Mouse (Mus musculus): ENCODE results near the gene Usp20. TPM values are rescaled to one million over a fixed set of nuclear protein-coding genes. Genes with fewer than 3 reads are reported as not detected.
A peak's percentile ranks its signal among the peaks of the same experiment; 100 is the strongest.

Gene Usp20
- polyA plus RNA-seq, 1 experiment, result 38.5 TPM

DNA sequence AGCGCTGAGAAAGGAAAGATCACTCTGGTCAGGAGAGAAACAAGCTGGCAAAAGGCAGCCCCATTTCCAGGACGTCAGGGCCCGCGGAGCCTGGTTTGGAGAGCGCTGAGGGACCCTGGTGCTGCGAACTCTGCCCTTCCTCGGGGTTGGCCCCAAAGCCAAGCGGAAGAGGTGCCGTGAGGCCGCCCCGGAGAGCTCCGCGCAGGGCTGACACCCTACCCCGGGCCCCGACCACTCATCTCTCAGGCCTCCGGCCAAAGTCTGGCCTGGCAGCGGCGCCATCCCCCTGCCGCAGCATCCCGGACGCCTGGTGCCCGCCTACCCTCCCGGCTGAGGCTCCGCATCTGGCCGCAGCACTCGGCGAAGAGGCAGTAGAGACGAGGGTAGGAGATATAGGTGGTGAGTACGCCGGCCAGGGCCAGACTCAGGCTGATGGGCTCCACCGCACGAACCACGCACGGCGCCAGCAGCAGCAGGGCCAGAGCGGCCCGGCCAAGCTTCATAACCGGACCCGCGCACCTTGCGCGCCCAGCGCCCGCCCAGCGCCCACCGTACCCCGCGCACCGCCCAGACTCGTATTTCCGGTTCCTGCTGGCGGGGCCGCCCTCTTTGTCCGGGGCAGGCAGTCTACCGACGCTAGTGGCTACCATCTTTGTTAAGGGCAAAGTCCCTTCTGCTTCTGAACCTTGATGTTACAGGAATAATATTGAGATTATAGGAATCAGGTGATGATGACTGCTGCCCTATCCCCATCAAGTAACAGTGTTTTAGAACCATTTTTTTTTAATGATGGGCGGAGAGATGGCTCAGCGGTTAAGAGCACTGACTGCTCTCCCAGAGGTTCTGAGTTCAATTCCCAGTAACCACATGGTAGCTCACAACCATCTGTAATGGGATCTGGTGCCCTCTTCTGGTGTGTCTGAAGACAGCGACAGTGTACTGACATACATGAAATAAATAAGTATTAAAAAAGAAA is 14.4 kb upstream of the Usp20 start, which contains the start of gene Tor1a:
Tor1a (minus strand) TSS at position 582 of the 976 bp plus-strand sequence.
- peak; percentile 96 for TF ChIP-seq POLR2AphosphoS2 (IDR thresholded peaks at IDR 0.05; ENCODE audit: insufficient read length, low read depth)
- TF ChIP-seq CEBPB (IDR thresholded peaks at IDR 0.05; ENCODE audit: insufficient read depth, poor library complexity, severe bottlenecking), result no peak
- TF ChIP-seq TCF3 (IDR thresholded peaks at IDR 0.05; ENCODE audit: insufficient read length, low read depth), result no peak
- TF ChIP-seq REST (IDR thresholded peaks at IDR 0.05; ENCODE audit: insufficient read depth, insufficient read length), result no peak
- peak; percentile 30 for TF ChIP-seq E2F4 (IDR thresholded peaks at IDR 0.05; ENCODE audit: insufficient read depth)
- TF ChIP-seq POLR2A (IDR thresholded peaks at IDR 0.05; ENCODE audit: insufficient read length, low read depth), result peak; percentile 96
- no peak for TF ChIP-seq MYOG (IDR thresholded peaks at IDR 0.05; ENCODE audit: control insufficient read depth in 1 of 3, insufficient read depth in 1 of 3, insufficient read length in 2 of 3, low read depth in 2 of 3)
- no peak for TF ChIP-seq MAX (IDR thresholded peaks at IDR 0.05; ENCODE audit: low read depth)
- TF ChIP-seq TCF12 (IDR thresholded peaks at IDR 0.05; ENCODE audit: insufficient read depth, poor library complexity, severe bottlenecking), result no peak
- peak in 1 of 3 experiments; percentile 24 for TF ChIP-seq MYOD1 (IDR thresholded peaks at IDR 0.05; ENCODE audit: control insufficient read depth in 1 of 3, insufficient read length in 2 of 3, low read depth in 2 of 3)
- peak within 1 kb of the TSS; percentile 42 for H3ac ChIP-seq (ENCODE audit: control insufficient read depth, insufficient read length)
- H3K4me3 ChIP-seq, result peak within 1 kb of the TSS; percentile 68
- H3K4me2 ChIP-seq (ENCODE audit: low read depth), result peak within 1 kb of the TSS; percentile 99
- H3K27me3 ChIP-seq (ENCODE audit: control insufficient read depth, insufficient read depth, insufficient read length), result no peaks in the 10 kb centered on the region
- H3K79me2 ChIP-seq (ENCODE audit: control insufficient read depth, insufficient read depth), result peaks cover 17% of the 10 kb centered on the region
- H3K36me3 ChIP-seq (ENCODE audit: control insufficient read depth, insufficient read depth), result peaks cover 11% of the 10 kb centered on the region

DNA sequence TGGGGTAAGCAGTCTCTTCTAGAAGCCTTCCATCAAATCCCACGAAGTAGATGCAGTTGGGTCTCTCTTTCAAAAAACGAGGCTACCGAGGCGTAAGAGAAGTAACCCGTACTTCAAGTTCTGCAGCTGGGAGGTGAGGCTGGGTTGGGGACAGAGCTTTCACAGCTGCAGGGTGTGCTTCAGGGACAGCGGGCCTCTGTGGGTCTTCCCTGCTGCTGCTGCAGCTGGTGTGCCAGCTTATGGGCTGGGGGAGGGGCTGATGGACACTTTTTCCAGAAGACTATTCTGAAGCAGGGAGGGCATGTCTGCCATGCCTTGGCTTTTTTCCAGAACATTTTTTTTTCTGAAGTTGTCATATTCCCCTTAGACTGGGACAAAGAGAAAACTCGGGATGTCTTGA is 945 bp downstream of the Usp20 start:
- H3ac ChIP-seq (ENCODE audit: control insufficient read depth, insufficient read length), result peak overlapping the region; percentile 8
- H3K4me2 ChIP-seq (ENCODE audit: low read depth), result peak overlapping the region; percentile 88
- peaks cover 28% of the 10 kb centered on the region for H3K79me2 ChIP-seq (ENCODE audit: control insufficient read depth, insufficient read depth)
- H3K36me3 ChIP-seq (ENCODE audit: control insufficient read depth, insufficient read depth), result peaks cover 4% of the 10 kb centered on the region
- peak in 1 of 3 experiments; percentile 72 for TF ChIP-seq MYOD1 (IDR thresholded peaks at IDR 0.05; ENCODE audit: control insufficient read depth in 1 of 3, insufficient read length in 2 of 3, low read depth in 2 of 3)
- no peak for TF ChIP-seq TCF12 (IDR thresholded peaks at IDR 0.05; ENCODE audit: insufficient read depth, poor library complexity, severe bottlenecking)
- no peak for TF ChIP-seq POLR2A (IDR thresholded peaks at IDR 0.05; ENCODE audit: insufficient read length, low read depth)
- peak; percentile 49 to 85 (median 49) for TF ChIP-seq MYOG (IDR thresholded peaks at IDR 0.05; ENCODE audit: control insufficient read depth in 1 of 3, insufficient read depth in 1 of 3, insufficient read length in 2 of 3, low read depth in 2 of 3)
- no peak for TF ChIP-seq CEBPB (IDR thresholded peaks at IDR 0.05; ENCODE audit: insufficient read depth, poor library complexity, severe bottlenecking)
- no peak for TF ChIP-seq REST (IDR thresholded peaks at IDR 0.05; ENCODE audit: insufficient read depth, insufficient read length)
- TF ChIP-seq POLR2AphosphoS2 (IDR thresholded peaks at IDR 0.05; ENCODE audit: insufficient read length, low read depth), result no peak
- no peak for TF ChIP-seq TCF3 (IDR thresholded peaks at IDR 0.05; ENCODE audit: insufficient read length, low read depth)
- no peak for TF ChIP-seq SRF (IDR thresholded peaks at IDR 0.05; ENCODE audit: control insufficient read depth, insufficient read length, low read depth)
- TF ChIP-seq USF1 (IDR thresholded peaks at IDR 0.05; ENCODE audit: low read depth), result no peak
- no peaks in the 10 kb centered on the region for H3K27me3 ChIP-seq (ENCODE audit: control insufficient read depth, insufficient read depth, insufficient read length)
- peak overlapping the region; percentile 66 for H3K4me3 ChIP-seq

GRCm38 (mm10) chr2:30985111-30986020 is 3.3 kb downstream of the Usp20 start:
- TF ChIP-seq CEBPB (IDR thresholded peaks at IDR 0.05; ENCODE audit: insufficient read depth, poor library complexity, severe bottlenecking), result peak; percentile 38; the same call in 1 of the 2 replicates
- TF ChIP-seq POLR2AphosphoS2 (IDR thresholded peaks at IDR 0.05; ENCODE audit: insufficient read length, low read depth), result peak; percentile 41
- TF ChIP-seq POLR2A (IDR thresholded peaks at IDR 0.05; ENCODE audit: insufficient read length, low read depth), result peak; percentile 36
- peak in 2 of 3 experiments; percentile 32 to 68 for TF ChIP-seq MYOD1 (IDR thresholded peaks at IDR 0.05; ENCODE audit: control insufficient read depth in 1 of 3, insufficient read length in 2 of 3, low read depth in 2 of 3)
- TF ChIP-seq TCF12 (IDR thresholded peaks at IDR 0.05; ENCODE audit: insufficient read depth, poor library complexity, severe bottlenecking), result no peak
- Histone ChIP-seq H3K36me3 (ENCODE audit: control insufficient read depth, insufficient read depth) (no peaks in the 10 kb centered on the region), H3K4me2 (ENCODE audit: low read depth) (peak overlapping the region; percentile 78), H3K27me3 (ENCODE audit: control insufficient read depth, insufficient read depth, insufficient read length) (no peaks in the 10 kb centered on the region), H3K79me2 (ENCODE audit: control insufficient read depth, insufficient read depth) (peaks cover 25% of the 10 kb centered on the region), H3K4me3 (no peak overlapping the region), H3ac (ENCODE audit: control insufficient read depth, insufficient read length) (no peak overlapping the region)

GRCm38 (mm10) chr2:30990221-30990620 is 8.1 kb downstream of the Usp20 start:
- no peaks in the 10 kb centered on the region for H3K79me2 ChIP-seq (ENCODE audit: control insufficient read depth, insufficient read depth)
- TF ChIP-seq USF1 (IDR thresholded peaks at IDR 0.05; ENCODE audit: low read depth) (no peak), TCF12 (IDR thresholded peaks at IDR 0.05; ENCODE audit: insufficient read depth, poor library complexity, severe bottlenecking) (no peak)

More at GRCm38 (mm10) chr2:30990221-30990620, 8.1 kb downstream of the Usp20 start:
- Histone ChIP-seq H3ac (ENCODE audit: control insufficient read depth, insufficient read length) (no peak overlapping the region), H3K4me3 (no peak overlapping the region), H3K36me3 (ENCODE audit: control insufficient read depth, insufficient read depth) (no peaks in the 10 kb centered on the region), H3K4me2 (ENCODE audit: low read depth) (no peak overlapping the region), H3K27me3 (ENCODE audit: control insufficient read depth, insufficient read depth, insufficient read length) (no peaks in the 10 kb centered on the region)

Data from myocyte (in vitro differentiated cells).